Mouse (Mus musculus) midbrain, embryonic 12.5 days (tissue): ENCODE results near the gene Fate1. TPM values are rescaled to one million over a fixed set of nuclear protein-coding genes. Genes with fewer than 3 reads are reported as not detected.

Experiments
- ATAC-seq: fragments of 200-750 bp; cut with Nextera tagmentation; 2 replicates; pipeline ENCODE4 v1.8.0; 2017; ENCODE audit warnings: low read depth, moderate TSS enrichment, moderate library complexity; ENCODE audit not compliant: low FRiP score
- H3K27ac ChIP-seq: fragments of 300-500 bp; sonication (generic); replicated peaks from 2 replicates; pipeline ENCODE4 v1.5.1; 2016; ENCODE audit warnings: mild to moderate bottlenecking
- H3K27me3 ChIP-seq: fragments of 300-500 bp; sonication (generic); 2 replicates; pipeline ENCODE4 v1.6.1; 2016; ENCODE audit warnings: mild to moderate bottlenecking
- H3K36me3 ChIP-seq: fragments of 300-500 bp; sonication (generic); 2 replicates; pipeline ENCODE4 v1.6.1; 2016
- H3K4me1 ChIP-seq: fragments of 300-500 bp; sonication (generic); 2 replicates; pipeline ENCODE4 v1.6.1; 2016
- H3K4me2 ChIP-seq: fragments of 300-500 bp; sonication (generic); replicated peaks from 2 replicates; pipeline ENCODE4 v1.6.1; 2016; ENCODE audit warnings: mild to moderate bottlenecking, moderate library complexity
- H3K4me3 ChIP-seq: fragments of 300-500 bp; sonication (generic); 2 replicates; pipeline ENCODE4 v1.5.1; 2016; ENCODE audit warnings: mild to moderate bottlenecking
- H3K9ac ChIP-seq: fragments of 300-500 bp; sonication (generic); replicated peaks from 2 replicates; pipeline ENCODE4 v1.6.1; 2016; ENCODE audit warnings: mild to moderate bottlenecking, moderate library complexity
- H3K9me3 ChIP-seq: fragments of 300-500 bp; sonication (generic); 2 replicates; pipeline ENCODE4 v1.6.1; 2016; ENCODE audit warnings: mild to moderate bottlenecking
- WGBS: fragments of 180-500 bp; shearing (Covaris S2); methylation state at CpG from one replicate; pipeline ENCODE4 v1.1.7; 2016; 5-methylcytosine and 5-hydroxymethylcytosine counted together
- polyA plus RNA-seq: library from polyadenylated mRNA; unstranded; fragments of >200 nt; fragmentation: Nextera tagmentation; extraction: Ambion mirVana; gene quantifications from 2 replicates; pipeline ENCODE4 v1.2.1, GENCODE M21; 2016

The Fate1 gene
- polyA plus RNA-seq, 1 experiment from 2014 or later, result not detected

DNA sequence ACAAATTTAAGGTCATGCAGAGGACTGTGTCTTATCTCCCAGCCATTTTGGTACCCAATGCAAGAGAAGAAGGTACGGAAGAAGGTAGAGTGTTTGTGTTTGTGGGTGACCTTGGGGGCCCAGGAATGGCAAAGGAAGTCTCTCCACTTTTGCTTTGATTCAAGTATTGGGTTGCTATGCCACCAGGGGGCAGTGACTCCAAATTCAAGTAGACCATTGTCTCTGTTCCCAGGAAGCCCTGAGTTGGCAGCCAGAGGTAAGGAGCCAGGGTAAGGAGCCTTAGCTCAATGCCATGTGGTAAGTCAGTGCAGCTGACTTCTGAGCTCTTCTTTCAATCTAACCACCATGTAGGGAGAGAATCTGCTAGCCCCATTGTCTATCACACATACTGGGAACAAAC is 11.0 kb downstream of the Fate1 start:
- WGBS, result 78% methylated on average over 1 of the region's 1 CpGs
- no peak for ATAC-seq

DNA sequence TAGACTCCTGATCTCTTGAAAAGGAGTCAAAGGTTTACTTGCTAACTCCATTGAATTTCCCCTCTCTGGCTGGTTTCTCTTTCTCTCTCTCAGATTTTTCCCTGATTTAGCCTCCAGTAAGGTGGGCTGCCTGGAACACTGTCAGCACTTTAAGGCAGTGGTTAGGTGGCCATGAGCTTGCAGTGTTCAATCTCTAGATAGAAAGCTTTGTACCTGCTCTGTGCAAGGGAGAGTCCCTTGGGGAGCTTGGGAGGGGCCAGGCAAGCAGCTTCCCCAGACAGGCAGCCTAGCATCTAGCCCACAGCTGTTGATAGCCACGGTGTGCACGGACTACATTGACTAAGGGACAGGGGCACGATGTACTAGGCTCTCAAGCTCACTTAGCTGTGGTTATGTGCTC is 18.8 kb downstream of the Fate1 start, which contains the start of gene Cnga2:
Cnga2 (plus strand) TSS at position 301 of the 400 bp plus-strand sequence.
- Histone ChIP-seq H3K4me3 (no peak within 1 kb of the TSS), H3K4me2 (no peak within 1 kb of the TSS), H3K36me3 (no peaks in the 10 kb centered on the region), H3K27ac (no peak within 1 kb of the TSS), H3K9me3 (no peaks in the 10 kb centered on the region), H3K4me1 (no peaks in the 10 kb centered on the region), H3K9ac (no peak within 1 kb of the TSS), H3K27me3 (no peaks in the 10 kb centered on the region)
- 66% methylated on average over 3 of the region's 3 CpGs for WGBS
- ATAC-seq, result no peak

More for the DNA sequence above, 11.0 kb downstream of the Fate1 start:
- H3K4me3 ChIP-seq, result no peak overlapping the region
- H3K9ac ChIP-seq, result no peak overlapping the region
- no peaks in the 10 kb centered on the region for H3K9me3 ChIP-seq
- H3K36me3 ChIP-seq, result no peaks in the 10 kb centered on the region
- no peak overlapping the region for H3K4me2 ChIP-seq
- no peaks in the 10 kb centered on the region for H3K27me3 ChIP-seq
- H3K27ac ChIP-seq, result no peak overlapping the region
- no peaks in the 10 kb centered on the region for H3K4me1 ChIP-seq

DNA sequence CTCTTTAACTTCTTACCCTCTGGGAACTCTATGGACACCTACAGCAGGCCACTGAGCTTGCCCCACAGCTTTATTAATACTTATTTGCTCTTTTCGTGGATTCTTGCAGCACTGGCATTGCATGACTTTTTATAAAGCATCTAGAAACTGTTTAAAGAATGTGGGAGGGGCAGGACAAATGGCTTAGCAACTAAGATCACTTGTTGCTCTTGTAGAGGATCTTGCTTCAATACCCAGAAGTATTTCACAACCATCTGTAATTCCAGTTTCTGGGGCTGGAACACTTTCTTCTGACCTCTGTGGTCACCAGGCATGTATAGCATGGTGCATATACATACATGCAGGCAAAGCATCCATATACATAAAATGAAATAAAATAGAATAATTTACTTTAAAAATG is 23.2 kb downstream of the Fate1 start:
- H3K27ac ChIP-seq, result no peak overlapping the region
- no peaks in the 10 kb centered on the region for H3K4me1 ChIP-seq
- H3K36me3 ChIP-seq, result no peaks in the 10 kb centered on the region
- no peaks in the 10 kb centered on the region for H3K27me3 ChIP-seq
- ATAC-seq, result no peak
- WGBS, result 66% methylated on average over 1 of the region's 1 CpGs
- H3K9me3 ChIP-seq, result no peaks in the 10 kb centered on the region
- no peak overlapping the region for H3K4me2 ChIP-seq
- no peak overlapping the region for H3K4me3 ChIP-seq
- no peak overlapping the region for H3K9ac ChIP-seq

DNA sequence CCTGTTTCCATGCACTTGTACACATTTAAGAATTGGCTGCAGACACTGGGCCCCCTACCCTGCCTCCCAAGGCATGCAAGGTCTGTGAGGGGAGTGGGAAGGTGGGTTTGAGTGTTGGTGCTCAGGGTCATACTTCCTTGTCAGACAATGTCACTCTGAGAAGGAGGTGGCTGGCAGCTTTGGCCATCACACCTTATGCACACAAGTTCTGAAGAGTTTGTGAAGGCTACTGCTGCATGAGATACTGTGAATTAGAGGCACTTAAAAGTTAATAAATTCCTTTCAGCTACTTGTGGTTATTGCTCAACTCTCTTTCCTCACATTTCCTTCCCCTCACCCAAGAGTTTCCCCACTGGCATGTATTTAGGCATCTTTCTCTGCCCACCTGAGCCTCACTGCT is 37.1 kb downstream of the Fate1 start:
- no peaks in the 10 kb centered on the region for H3K27me3 ChIP-seq
- no peak overlapping the region for H3K4me3 ChIP-seq
- H3K4me2 ChIP-seq, result no peak overlapping the region
- no peak for ATAC-seq
- H3K27ac ChIP-seq, result no peak overlapping the region
- H3K36me3 ChIP-seq, result no peaks in the 10 kb centered on the region
- H3K9me3 ChIP-seq, result no peaks in the 10 kb centered on the region
- H3K4me1 ChIP-seq, result no peaks in the 10 kb centered on the region
- H3K9ac ChIP-seq, result no peak overlapping the region

DNA sequence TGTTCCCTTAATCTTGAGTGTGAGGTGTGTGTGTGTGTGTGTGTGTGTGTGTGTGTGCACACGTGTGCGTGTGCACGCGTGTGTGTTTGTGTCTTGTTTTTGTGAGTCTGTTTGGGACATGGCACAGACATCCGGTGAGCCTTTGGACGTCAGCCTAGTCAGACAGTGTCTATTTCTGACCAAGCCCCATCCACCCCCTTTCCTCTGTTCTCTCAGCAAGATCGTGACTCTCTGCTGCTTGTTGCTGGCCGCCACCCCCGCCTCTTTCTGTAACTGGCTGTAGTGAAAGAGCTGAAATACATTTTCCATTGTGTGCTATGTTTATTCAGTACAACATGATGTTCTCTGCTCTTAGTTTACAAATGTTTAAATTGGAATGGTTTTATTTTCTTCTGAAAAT is 39.5 kb downstream of the Fate1 start:
- Histone ChIP-seq H3K27me3 (no peaks in the 10 kb centered on the region), H3K9ac (no peak overlapping the region), H3K9me3 (no peaks in the 10 kb centered on the region), H3K27ac (no peak overlapping the region), H3K4me3 (no peak overlapping the region), H3K36me3 (no peaks in the 10 kb centered on the region), H3K4me1 (no peaks in the 10 kb centered on the region), H3K4me2 (no peak overlapping the region)
- 75% methylated on average over 9 of the region's 9 CpGs for WGBS
- no peak for ATAC-seq

DNA sequence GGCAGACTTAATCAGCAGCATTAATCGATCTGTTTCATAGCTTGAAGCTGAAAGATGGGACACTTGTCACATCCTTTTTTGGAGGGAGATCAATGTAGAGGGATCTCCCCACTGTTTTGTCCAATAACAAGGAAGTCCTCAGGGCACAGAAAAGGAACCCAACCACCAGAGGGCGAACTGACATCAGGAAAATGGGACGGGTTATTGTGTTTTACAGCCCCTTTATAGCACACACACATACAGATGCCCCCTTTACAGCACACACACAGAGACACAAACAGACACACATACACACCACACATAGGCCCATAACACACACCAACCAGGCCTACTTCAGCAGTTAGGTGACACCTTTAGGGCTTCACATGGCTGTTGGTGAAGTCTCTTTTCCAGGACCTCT is 40.0 kb downstream of the Fate1 start:
- no peak for ATAC-seq
- no peak overlapping the region for H3K4me2 ChIP-seq
- no peak overlapping the region for H3K9ac ChIP-seq
- no peak overlapping the region for H3K4me3 ChIP-seq
- no peaks in the 10 kb centered on the region for H3K4me1 ChIP-seq
- no peaks in the 10 kb centered on the region for H3K36me3 ChIP-seq
- H3K9me3 ChIP-seq, result no peaks in the 10 kb centered on the region
- 33% methylated on average over 3 of the region's 3 CpGs for WGBS
- H3K27me3 ChIP-seq, result no peaks in the 10 kb centered on the region
- H3K27ac ChIP-seq, result no peak overlapping the region

DNA sequence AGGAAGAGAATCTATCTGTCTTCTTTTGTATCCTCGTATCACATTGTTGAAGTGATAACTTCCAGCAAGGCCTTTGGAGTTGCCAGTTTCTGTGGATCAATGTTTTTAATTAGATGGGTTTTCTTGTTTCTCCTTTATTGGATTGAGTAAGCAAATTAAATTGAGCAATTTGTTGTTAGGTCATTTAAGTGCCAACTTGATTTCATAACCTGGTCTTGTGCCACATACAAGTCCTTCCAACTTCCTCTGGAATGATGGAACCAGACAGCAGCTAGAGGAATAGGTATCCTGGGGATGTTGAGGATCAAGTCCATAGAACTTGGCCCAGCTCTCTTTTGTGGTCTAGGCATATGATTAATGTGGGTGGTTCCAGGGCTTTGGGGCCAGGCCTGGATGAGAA is 49.5 kb downstream of the Fate1 start:
- Histone ChIP-seq H3K4me2 (no peak overlapping the region), H3K4me1 (no peaks in the 10 kb centered on the region), H3K9me3 (no peaks in the 10 kb centered on the region), H3K4me3 (no peak overlapping the region), H3K36me3 (no peaks in the 10 kb centered on the region), H3K27ac (no peak overlapping the region), H3K27me3 (no peaks in the 10 kb centered on the region), H3K9ac (no peak overlapping the region)
- WGBS, result 81% methylated on average over 1 of the region's 1 CpGs
- no peak for ATAC-seq

DNA sequence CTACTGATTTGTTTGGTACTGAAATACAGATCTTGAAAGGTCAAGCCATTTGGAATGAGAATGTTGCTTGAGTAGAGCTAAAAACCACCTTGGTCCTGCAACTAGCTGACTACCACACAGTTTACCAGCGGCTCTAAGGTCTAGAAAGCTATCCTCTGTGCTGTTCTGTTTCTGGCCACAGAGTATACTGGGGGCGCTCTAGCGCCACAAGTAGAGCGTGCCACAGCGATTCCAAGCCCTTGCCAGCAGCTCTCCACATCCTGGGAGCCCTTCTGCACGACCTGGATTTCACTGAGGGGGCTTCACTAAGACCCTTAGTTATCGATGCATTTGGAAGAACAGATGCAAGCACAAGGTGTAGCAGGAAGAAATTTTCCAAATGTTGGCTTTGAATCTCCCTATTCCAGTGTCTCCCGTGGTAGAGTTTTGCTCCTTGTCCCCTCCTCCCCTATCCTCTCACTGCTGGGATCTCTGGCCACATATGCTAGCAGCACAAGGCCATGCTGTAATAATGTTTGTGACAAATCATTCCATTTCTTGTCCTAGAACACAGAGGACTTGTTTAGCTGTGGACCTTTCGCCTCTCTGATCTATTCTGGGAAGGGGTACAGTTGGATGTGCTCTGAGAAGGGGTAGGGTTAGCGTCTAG is 50.1 kb downstream of the Fate1 start:
- ATAC-seq, result no peak
- Histone ChIP-seq H3K4me1 (no peaks in the 10 kb centered on the region), H3K9me3 (no peaks in the 10 kb centered on the region), H3K4me2 (no peak overlapping the region), H3K27ac (no peak overlapping the region), H3K4me3 (no peak overlapping the region), H3K36me3 (no peaks in the 10 kb centered on the region), H3K9ac (no peak overlapping the region), H3K27me3 (no peaks in the 10 kb centered on the region)
- WGBS, result 40% methylated on average over 10 of the region's 10 CpGs

DNA sequence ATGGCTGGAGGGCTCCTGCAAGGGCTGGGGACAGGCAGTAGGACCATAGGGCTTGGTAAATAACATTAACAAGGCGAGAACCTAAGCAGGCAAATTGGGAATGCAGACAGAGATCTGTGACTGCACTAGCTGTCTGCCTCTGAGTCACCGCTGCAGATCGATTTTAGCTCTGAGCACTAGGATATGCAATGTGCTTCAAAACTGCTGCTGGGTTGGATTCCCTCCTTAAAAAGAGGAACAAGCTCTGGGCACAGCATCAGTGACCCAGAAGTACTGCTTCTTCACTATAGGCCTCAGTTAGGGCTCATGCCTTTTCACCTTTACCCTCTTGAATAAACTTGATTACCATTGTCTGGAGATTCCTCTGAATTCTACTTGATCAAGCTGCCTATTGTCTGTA is 50.8 kb downstream of the Fate1 start:
- no peak overlapping the region for H3K4me3 ChIP-seq
- no peak overlapping the region for H3K4me2 ChIP-seq
- WGBS, result 77% methylated on average over 3 of the region's 3 CpGs
- H3K9me3 ChIP-seq, result no peaks in the 10 kb centered on the region
- no peak for ATAC-seq
- H3K27me3 ChIP-seq, result no peaks in the 10 kb centered on the region
- no peaks in the 10 kb centered on the region for H3K4me1 ChIP-seq
- H3K9ac ChIP-seq, result no peak overlapping the region
- H3K36me3 ChIP-seq, result no peaks in the 10 kb centered on the region
- H3K27ac ChIP-seq, result no peak overlapping the region

Other genes starting within 250 kb of the Fate1 start
- gene Vma21, start 157.1 kb upstream of the Fate1 start, polyA plus RNA-seq, result 50.3 TPM in 2 replicates
- not detected in 2 replicates for gene Gm1141, start 52.0 kb upstream of the Fate1 start, polyA plus RNA-seq
- gene Prrg3, start 10.4 kb upstream of the Fate1 start, polyA plus RNA-seq, result 9.3 and 12.4 TPM in 2 replicates
- gene Cnga2, start 18.9 kb downstream of the Fate1 start, polyA plus RNA-seq, result 0.07 TPM in 1 of 2 replicates, not detected in the other
- gene Magea4, start 249.0 kb downstream of the Fate1 start, polyA plus RNA-seq, result not detected in 2 replicates